Mouse (Mus musculus) small intestine, adult 2 months (tissue): ENCODE measurements at regions not wholly inside any gene's neighbourhood (a gene's known extent, or its start where the extent isn't known, plus 50 kb on each side); places are given as distances from the start of the nearest gene placed in this dataset.

Experiments used
- CTCF ChIP-seq: fragments of 200-500 bp; IDR thresholded peaks from 2 replicates; pipeline ENCODE4 v1.5.1; 2012; ENCODE audit warnings: low read depth, mild to moderate bottlenecking, control low read depth, inconsistent platforms, low read length, moderate library complexity, mixed read lengths; ENCODE audit not compliant: insufficient replicate concordance, insufficient read length; ENCODE audit errors: extremely low read depth
- POLR2A ChIP-seq: fragments of 200-500 bp; IDR thresholded peaks from 2 replicates; pipeline ENCODE4 v1.6.1; 2012; ENCODE audit warnings: low read depth, mild to moderate bottlenecking, control low read depth, inconsistent platforms, low read length, moderate library complexity

DNA sequence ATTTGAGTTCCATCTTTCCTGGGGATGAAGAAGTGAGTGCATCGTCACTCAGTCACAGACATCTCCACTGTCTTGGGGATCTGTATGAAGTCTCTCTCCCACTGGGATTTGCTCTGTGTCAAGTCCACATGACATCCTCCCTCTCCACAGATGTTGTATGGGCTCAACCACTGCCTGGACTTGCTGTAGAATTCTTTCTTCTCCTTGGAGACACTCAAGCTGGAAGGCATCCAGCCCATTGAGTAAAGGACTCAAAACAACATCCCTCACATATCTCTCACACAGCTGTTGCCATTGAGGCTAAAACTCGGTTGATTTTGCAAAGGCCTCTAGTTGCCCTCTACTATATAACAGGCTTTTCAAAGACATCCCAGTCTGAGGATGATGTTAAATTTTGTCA is 71.0 kb upstream of the Rxfp2 start:
- no peak for TF ChIP-seq CTCF
- no peak for TF ChIP-seq POLR2A
